Mouse (Mus musculus) adrenal gland, postnatal 10 days (tissue): ENCODE measurements around the gene Vps13a. TPM values are rescaled to one million over a fixed set of nuclear protein-coding genes. Genes with fewer than 3 reads are reported as not detected.
"Not testable (repeated sequence)": the region's sequence is repeated elsewhere in the genome, so short reads cannot be mapped to it uniquely, and the experiment has no call there.

Experiments used
- DNase-seq: peaks from one replicate; pipeline ENCODE4 v3.0.0; 2021; ENCODE audit warnings: mixed read lengths
- long read RNA-seq, 2 experiments: library from polyadenylated mRNA; stranded (forward); transcript quantifications; one replicate each; pipeline ENCODE4 v2.0.0; 2021
- total RNA-seq, 2 experiments: library from RNA; stranded (reverse); gene quantifications; 2 replicates each; pipeline ENCODE4 v1.2.3; 2021

The Vps13a gene
- 10 to 100 TPM; 30.2 to 42.4 TPM for total RNA-seq
- long read RNA-seq, experiment 1, partial matches to known transcripts = 1 of 4 reads
- long read RNA-seq, experiment 1, other reads (novel, unspliced or antisense) = 3 of 4 reads
- long read RNA-seq, experiment 2, partial matches to known transcripts = 0 of 1 reads
- long read RNA-seq, experiment 2, other reads (novel, unspliced or antisense) = 1 of 1 reads

DNA sequence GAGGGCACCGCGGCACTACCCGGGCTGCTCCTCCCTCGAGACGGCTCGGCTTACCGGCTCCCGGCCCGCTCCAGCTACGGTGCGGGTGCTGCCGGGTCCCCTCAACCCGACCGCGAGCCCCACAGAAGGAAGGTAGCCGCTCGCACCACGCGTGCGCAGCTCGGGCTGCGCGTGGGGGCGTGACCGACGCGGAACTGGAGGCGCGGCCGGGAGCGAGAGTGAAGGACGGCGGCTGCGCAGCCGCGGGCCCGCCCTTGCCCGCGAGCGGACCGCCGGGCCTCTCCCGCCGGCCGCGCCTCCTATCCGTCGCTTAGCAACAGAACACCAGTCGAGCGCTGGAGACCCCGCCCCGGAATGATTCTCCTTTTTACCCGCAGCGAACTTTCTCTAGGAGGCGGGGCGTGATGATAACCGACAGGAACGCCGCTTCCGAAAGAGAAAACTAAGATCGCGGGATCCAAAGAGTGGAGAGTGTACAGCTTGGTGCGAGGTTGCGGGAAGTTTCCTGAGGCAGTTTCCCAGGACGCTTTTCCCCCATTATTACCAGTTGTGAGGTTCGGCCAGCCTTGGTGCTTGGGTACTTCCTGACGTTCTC lies at the start of gene Vps13a:
Gene Vps13a, minus strand, starts transcription at position 144 of the 595 bp plus-strand sequence.
- peak; percentile 93 for DNase-seq

DNA sequence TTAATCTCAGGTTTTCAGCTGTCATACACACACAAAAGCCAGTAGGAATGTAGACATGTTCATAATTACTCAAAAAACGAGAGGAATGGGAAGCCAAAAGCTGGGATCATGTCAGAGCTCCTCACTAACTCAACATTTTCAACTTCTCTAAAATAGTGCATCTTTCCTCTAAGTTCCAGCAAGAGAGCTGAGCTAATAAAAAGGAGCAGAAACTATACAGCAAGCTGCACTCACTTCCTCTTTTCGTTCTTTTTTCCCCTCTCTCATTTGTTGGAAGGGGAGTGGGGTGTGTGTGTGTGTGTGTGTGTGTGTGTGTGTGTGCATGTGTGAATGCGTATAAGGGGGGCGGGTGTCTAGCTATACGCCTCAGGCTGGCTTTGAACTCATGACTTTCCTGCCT lies 46.9 kb upstream of the Vps13a start:
- no peak for DNase-seq

DNA sequence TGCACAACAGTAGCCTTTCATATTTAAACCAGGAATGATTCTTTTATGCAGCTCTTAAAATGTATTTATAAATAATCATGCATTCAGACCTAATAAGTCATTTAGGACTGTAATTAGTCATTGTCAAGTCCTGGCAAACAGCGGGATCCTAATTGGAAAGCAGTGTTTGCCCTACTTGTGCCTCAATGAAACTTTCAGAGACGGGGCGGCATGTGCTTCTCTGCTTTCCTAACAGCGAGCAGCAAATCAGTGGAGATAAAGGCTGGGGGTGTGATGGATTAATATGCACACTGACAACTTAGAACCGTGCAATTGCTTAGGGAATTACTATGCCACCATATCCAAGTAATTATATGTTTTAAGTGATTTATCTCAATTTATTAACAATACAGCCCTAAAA lies 44.5 kb upstream of the Vps13a start:
- no peak for DNase-seq

DNA sequence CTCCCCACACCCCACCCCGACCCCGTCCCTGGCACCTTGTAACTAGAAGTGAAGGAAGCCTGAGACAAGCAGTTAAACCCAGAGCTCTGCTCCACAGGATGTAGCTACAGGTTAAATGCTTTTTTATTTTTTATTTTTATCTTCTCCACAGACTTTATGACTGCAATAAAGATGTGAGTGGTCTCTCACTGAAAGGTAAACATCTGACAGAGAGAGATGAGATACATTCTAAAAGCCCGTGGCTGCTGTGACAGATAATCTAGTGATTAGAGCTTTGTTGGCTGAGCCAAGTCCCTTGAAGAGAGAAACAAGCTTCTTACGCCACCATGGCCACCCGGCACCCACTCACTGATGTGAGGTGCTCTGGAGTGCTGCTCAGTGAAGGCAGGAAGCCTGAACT lies 34.1 kb upstream of the Vps13a start:
- DNase-seq = no peak

DNA sequence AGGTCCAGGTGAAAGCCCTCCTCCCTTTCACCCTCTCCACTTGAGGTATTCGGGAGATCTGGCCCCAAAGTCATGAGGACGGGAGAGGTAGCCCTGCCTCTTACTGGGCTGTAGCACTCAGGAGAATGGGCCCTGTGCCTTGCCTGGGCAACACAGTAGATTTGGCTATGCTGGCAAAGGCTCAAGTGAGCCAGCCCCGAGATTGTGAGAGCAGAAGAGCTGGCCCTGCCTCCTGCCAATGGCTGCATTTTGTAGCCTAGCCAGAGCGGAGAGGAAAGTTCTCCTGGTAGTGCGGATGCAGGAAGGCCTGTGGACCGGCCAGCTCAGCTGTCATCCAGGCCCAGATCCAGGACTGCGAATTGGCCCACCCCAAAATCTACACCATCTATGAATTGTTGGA lies 32.6 kb upstream of the Vps13a start:
- DNase-seq = no peak

DNA sequence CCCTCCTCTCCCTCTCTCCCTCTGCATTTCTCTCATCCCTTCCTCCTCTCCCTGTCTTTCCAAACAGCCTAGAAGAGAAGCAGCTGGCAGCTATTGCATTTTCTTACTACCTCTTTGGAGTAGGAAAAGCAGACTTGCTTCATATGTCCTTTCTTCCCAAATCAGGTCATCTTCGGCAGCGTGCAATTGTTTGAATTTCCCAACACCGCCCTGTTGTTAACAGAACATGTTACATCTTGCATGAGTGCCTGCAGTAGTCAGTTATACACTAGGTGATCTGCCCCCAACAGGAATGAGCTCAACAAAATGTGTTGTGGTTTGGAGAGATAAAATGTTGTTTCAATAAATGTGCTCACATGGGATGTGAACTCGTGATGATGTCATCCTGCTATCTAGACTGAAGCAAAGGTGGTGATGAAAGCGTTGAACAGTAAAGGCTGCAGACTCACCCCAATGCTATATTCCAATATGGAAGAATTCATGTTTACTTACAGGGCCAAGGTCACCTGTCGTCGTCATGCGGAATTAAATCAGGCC lies 31.4 kb upstream of the Vps13a start:
- DNase-seq = no peak

DNA sequence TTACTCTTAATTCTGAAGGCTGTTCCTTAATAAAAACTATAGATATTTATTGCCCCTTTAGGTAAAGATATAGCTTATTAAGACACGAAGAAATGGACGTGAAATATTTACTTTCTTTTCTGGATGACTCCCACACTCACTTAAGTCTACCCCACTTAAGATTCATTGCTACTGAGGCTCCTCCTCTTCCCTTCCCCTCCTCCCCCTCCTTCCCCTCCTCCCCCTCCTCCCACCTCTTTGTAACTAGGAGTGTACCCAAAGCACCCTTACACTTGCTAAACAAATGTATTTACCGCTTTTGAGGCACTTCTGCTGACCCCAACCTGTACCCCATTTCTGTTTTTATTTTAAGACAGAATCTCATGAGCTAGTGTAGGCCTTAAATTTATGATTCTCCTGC lies 24.4 kb upstream of the Vps13a start:
- DNase-seq = no peak

DNA sequence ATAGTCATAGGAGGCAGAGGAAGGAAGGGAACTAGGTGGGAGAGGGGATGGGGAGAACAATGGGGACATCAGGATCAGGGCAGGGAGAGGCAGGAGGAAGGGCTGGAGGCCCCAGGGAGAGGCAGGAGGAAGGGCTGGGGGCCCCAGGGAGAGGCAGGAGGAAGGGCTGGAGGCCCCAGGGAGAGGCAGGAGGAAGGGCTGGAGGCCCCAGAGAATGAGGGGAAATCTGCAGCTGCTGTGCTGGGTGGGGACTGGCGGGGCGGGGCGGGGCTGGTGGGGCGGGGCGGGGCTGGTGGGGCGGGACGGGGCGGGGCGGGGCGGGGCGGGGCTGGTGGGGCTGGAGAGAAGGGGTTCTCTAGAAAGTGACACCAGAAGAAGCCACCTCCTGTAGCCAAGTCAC lies 23.8 kb upstream of the Vps13a start:
- DNase-seq = no peak

DNA sequence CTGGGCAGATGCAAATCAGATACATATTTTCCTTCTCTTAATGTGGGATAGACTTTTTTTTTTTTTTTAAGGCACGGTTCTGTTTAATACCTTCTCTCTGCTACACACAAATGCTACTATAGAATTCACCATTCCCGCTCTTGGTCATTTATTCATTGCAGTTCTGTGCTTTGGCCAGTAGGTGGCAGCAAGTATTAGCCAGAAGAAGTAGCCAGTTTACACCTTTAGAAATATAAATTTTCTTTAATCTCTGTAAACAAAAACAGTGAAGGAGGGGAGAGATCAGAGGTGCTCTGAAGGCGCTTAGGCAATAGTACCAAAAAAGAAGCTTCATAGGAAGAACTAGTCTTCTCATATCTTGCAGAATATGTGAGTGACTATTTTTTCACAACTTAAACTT lies 22.0 kb upstream of the Vps13a start:
- DNase-seq = peak; percentile 49

DNA sequence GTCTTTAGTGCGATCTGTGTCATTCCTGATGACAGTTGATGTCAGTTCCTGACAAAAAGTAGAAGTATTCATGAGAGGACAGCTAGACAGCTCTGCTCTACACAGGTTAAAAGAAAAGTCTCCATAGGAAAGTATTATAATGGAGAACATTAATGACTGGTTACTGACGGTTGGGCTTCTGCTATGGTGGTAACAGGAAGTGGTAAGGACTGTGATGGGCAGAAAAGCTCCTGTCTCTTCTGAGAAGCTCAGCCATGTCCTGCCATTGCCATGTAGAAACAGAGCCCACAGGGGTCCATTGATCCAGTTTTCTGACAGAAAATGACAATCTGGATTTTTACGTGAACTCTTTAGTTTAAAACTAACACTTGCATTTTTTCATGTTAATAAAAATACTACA lies 21.4 kb upstream of the Vps13a start:
- no peak for DNase-seq

DNA sequence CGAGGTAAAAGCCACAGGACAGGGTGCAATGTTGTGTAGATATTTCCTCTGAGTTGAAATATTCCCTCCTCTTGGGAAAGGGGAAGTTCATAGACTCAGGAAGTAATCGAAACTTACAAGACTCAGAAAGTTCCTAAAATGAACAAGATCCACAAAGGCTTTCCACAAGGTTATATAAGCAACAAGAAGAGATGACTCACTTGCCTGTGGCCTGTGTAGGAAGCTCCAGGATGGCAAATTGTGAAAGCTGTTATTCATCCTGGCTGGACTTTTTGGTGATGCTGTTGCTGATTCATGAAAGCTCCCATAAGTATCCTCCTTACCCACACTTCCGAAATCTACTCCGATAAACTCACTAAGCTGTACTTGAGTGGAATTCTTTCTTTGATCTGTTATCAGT lies 17.2 kb upstream of the Vps13a start:
- DNase-seq = no peak

DNA sequence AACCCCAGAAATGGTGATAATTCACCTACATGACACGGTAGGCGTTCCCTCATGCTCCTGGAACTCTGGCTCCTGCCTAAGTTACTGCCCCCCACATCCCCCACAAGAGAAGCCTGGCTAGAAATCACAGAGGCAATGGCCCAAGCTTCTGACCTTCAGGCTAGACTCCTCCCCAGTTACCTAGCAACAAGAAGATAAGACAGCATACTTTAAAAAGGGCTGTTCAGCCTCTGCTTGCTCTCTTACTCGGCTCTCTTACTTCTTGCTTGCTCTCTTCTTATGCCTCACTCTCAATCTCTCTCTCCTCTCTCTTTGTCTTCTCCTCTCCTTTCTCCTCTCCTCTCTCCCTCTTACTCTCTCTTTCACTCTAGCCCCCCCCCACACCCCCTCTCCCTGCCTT lies 13.8 kb upstream of the Vps13a start:
- not testable (repeated sequence) for DNase-seq

DNA sequence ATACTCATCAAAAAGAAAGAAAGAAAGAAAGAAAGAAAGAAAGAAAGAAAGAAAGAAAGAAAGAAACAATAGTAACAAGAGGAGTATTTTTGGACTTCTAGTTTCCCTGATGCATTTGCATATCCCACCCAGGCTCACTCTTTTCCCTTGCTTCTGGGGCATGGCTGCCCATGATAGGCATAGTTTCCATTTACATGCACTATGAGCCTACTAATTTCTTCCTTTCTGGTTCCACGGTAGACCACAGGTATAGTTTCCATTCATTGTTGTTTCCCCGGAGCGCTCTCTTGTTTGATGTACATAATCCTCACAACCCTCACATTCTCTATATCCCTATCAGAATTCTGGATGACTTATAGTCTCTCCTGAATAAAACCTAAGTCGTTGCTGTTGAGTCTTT lies 9.2 kb upstream of the Vps13a start:
- DNase-seq = no peak

DNA sequence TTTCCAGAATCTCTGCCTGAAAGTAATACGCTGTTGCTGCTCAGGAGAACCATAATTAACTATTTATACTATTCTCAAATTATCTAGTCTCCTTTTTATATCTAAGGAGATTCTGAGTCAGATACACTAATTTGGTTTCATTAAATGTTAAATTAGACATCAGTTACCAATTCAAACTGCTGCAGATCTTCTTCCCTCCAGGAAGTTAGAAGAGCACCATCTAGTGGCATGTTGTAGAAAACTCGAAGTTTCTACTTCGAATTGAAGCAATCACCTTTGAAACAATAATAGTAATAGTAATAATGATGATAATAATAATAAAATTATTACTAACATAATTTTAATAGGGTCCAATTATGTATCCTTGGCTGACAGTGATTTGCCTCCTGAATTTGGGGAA lies 4.1 kb upstream of the Vps13a start:
- DNase-seq = no peak

DNA sequence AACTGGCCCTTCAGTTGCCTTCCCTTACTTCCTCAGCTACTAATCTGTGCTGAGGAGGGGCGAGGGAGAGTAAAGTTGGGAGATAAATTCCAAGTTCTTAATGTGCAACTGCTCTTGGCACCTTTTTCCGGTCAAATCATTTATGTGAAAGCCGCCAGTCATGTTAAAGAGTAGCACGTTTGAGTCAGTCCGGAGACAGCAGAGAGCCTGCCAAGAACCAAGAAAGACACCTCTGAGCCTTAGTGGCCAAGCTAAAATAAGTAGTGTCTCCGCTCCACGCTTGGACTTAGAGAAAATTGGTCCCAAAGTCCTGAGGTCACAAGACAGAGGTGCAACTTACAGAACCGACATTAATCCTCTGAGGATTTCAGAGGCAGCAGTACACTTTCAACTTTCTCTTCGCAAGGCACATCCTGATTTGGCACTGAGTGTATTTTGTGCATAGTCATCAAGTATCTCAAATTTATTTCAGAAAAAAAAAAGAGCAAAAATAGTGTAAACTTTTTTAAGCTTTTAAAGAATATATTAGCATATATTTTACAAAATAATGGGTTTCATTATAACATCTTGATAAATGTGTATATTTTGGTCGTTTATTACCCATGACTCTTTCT lies 780 bp upstream of the Vps13a start:
- DNase-seq = no peak

DNA sequence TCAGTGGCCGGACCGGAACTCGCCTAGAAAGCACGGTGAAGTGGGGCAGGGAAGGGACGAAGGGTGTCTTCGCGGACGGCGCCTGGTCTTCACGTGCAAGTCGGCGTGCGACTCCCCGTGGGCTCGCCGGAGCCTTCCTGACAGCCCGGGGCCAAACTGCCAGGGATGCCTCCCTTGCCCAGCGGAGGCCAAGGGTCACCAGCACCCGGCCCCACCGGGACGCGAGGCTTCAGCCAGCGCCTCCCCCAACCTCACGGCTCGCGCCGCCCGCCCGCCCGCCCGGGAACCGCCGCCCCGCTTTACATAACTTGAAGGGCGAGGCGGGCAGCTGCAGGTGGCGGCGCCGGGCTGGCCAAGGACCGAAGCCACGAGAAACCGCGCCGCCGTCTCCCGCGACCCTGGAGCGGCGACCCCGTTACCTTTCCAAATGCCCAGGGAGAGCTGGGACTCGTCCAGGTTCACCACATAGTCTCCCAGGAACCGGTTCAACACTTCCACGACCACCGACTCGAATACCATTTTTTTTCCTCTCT lies 416 bp downstream of the Vps13a start:
- DNase-seq = peak; percentile 69

DNA sequence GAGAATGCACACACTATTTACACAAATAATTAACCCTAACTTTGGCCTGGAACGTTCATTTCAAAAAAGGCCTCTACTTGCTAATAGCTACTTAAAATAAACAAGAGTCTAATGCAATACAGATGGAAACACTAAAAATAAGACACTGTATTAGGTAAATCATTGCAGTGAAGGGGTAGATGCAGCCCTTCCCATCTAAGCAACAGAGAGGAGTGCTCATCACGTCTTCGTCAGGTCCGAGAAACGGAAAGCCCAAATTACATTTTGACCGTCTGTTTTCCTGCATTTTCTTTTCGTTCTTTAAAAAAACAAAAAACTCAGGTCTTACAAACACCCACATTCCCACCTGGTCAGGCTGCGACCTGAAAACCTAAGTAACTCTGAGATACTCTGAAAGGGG lies 947 bp downstream of the Vps13a start:
- no peak for DNase-seq

DNA sequence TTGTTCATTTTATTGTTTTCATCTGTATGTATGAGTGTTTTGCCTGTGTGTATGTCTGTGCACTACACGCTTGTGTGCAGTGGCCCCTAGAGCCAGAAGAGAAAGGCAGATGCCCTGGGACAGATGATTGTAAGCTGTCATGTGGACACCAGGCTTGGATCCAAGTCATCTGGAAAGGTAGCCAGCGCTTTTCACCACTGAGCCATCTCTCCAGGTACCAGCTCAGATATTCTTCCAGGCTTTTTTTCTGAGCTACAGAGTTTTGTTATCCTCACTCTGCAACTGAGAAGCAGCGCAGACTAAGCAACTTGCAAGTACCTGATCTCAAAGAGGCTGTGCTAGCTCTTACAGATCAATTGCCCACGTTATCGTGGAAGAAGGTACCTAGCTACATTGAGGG lies 1.5 kb downstream of the Vps13a start:
- DNase-seq = no peak

DNA sequence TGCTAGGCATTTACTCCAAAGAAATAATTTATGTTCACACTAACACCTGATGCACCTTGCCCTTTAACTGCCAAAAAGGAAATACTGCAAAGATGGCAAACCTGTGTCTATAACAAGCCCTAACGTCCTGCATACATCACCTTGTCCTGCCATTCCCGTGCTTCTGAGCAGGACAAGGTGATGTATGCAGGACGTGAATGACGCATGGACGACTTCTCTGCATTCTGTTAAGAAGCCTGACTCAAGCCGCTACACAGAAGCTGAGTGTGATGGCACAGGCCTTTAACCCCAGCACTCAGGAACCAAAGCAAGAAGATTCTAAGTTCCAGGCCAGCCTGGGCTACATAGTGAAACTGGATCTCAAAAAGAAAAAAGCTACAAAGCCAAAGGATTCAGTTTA lies 2.2 kb downstream of the Vps13a start:
- DNase-seq = no peak

DNA sequence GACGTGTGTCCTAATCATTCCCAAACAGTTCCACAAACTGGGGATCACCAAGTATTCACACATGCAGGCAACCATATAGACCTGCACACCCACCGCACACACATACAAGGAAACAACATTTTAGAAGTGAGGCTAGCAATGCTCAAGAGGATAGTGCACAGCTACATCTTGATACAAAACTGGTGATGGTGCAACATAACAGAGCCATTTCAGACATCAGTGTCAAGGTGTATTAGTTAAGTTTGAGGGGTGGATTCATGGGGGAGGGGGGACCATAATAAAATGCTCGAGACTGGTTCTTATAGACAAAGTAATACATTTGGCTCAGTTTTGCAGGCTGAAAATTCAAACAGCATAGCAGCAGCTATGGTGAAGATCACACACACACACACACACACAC lies 2.8 kb downstream of the Vps13a start:
- DNase-seq = no peak

DNA sequence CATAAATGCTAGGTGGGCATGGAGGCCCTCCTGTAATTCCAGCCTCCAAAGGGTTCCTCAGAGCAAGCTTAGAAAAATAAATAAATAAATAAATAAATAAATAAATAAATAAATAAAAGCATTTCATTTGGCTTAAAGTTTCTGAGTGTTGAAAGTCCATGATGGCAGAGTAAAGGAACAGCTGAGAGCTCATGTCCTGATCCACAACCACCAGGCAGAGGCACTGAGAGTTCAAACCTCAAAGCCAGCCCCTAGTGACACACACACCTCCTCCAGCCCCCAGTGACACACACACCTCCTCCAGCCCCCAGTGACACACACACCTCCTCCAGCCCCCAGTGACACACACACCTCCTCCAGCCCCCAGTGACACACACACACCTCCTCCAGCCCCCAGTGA lies 3.3 kb downstream of the Vps13a start:
- not testable (repeated sequence) for DNase-seq

DNA sequence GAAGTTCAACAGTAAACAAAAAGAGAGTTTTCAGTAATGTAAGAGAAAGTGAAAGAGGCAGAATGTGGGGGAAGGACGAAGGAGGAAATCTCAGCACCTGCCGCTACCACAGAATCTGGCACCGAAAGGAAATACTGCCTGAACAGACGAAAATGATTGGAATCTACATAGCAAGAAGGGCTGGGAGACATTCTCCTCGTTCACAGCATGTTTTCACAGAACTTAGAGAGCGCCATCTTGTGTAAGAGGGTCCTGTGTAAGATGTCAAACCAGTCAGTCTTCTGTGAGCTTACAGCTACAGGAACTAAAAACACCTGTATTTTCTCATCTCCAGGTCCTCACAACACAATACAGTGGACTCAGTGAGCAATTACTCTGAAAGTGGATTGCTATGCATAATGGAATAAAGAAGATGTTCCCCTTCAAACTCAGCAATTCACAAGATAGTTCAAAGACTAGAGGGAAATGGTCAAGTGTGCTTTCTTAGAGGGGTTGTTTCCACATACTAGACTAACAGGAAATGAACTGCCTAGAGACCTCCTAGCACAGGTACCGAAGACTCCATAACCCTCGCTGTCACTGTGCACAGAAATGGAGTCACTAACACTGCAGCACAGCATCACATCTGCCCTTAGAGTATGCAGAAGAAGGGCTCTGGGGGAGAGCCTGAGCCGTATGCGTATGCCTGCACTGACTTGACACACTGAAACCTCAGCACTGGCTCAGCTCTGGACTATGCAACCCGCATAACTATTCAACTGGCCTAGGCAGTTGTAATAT lies 7.3 kb downstream of the Vps13a start:
- DNase-seq = no peak

DNA sequence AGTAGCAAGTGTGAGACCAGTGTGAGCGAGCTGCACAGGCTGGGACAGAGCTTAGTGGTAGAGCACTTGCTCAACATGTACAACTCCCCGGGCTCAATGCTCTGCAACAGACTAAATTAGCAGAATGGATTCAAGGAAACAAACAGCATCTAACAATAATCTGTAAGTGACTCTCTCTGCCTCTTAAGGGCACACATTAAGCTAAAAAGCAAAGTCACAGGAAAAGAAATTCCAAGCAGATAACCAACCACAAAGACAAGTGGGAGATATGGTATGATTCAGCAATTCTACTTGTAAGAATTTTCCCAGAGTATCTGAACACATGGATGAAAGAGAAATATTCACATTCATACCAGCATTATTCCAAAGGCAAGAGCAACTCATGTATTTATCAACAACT lies 13.3 kb downstream of the Vps13a start:
- no peak for DNase-seq
